Mouse (Mus musculus): ENCODE results near the gene Slc1a7.
A peak's percentile ranks its signal among the peaks of the same experiment; 100 is the strongest.

Gene Slc1a7

GRCm38 (mm10) chr4:108014466-108014865, 46.3 kb downstream of the Slc1a7 start:
- no peak for DNase-seq (ENCODE audit: low spot score)

DNA sequence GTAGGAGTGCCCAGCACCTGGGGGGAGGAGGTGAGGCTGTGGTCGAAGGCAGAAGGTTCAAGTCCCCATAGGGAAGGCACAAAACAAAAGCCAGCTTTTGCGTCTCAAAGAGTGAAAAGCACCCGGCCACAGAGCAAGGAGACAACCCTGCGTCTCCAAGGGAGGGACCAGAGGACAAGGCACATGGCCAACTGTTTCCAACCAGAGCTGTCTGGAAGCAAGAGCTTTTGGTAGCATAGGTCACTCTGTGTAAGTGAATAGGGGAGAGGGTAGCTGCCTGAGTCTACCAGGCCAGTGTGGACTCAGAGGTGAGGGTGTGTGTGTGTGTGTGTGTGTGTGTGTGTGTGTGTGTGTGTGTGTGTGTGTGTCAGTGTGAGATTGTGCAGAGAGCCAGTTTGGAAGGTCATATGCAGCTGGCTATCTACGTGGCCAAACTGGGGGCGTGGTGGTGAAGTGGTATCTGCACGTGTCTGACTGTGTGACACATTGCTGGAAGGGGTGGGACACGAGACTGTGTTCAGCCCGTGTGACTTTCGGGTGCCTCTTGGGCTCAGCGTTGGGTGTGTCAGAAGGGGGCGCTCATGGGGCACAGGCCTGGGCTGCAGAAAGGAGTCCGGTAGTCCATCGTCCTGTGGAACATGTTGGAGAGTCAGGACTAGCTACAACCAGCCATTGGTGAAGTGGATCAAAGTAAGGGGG, 47.1 kb downstream of the Slc1a7 start:
- DNase-seq (ENCODE audit: low spot score), result peak; percentile 26

- no peak for DNase-seq (ENCODE audit: low spot score)
Measured at GRCm38 (mm10) chr4:108016321-108016720, 48.2 kb downstream of the Slc1a7 start.

DNA sequence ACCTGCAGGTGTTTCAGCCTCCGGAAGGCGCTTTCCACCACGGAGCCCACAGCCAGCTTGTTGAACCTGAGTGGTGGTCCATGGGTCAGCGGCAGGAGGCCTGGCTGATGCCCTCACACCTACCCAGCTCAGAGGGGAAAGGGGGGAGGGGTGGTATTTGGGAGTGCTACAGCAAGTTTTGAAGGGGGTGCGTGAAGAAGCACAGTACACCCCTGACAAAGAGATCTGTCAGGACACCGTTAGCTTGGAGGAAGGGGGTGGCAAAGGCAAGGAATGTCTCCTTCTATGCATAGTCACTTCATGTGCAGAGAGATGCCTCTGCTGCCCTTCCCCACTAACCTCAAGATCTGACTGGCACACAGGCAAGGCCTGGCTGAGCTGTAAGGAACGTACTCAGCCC, 49.7 kb downstream of the Slc1a7 start:
- no peak for DNase-seq (ENCODE audit: low spot score)

GRCm38 (mm10) chr4:108018241-108018923, 50.2 kb downstream of the Slc1a7 start:
- no peak for DNase-seq (ENCODE audit: low spot score)

- DNase-seq (ENCODE audit: low spot score), result no peak
Measured at GRCm38 (mm10) chr4:108018961-108019921, 51.1 kb downstream of the Slc1a7 start.

- DNase-seq (ENCODE audit: low spot score), result no peak
Measured at GRCm38 (mm10) chr4:108020178-108020577, 52.0 kb downstream of the Slc1a7 start.

GRCm38 (mm10) chr4:108023186-108023585, 55.1 kb downstream of the Slc1a7 start:
- DNase-seq (ENCODE audit: low spot score), result no peak

DNA sequence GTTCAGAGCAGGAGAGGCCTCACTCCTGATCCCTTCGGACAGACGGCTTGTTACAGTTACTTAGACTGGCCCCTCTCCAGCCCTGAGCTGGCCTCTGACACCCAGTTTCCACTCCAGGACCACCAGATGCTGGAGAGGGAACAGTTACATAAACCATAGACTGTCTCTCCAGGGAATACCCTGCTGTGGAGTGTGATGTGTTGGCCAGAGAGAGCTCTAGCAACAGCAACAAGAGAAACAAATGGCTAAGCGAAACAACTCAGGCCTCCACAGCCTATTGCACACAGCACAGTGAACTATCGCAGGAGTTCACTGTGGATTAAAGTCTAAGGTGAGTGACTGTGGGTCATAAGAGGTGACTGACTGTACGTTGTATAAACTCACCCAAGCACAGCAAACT, 56.5 kb downstream of the Slc1a7 start:
- DNase-seq (ENCODE audit: low spot score), result no peak

DNA sequence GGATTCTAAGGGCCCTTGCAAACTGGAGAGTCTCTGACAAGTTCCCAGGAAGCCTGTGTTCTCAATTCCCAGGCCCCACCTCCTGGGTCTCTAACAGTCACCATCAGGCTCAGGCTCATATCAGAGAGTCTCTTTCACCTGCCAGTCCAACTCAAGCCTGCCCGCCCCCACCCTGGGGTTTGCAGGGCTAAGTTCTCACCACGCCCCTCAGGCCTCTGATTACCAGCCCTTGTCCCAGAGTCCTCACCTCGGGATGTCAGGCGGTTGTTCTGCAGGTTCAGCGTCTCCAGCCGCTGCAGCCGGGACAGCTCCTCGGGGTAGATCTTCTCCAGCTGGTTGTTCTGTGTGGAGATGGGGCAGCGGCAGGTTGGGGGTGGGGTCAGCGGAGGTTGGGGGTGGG, 57.1 kb downstream of the Slc1a7 start:
- DNase-seq (ENCODE audit: low spot score), result peak; percentile 75

DNA sequence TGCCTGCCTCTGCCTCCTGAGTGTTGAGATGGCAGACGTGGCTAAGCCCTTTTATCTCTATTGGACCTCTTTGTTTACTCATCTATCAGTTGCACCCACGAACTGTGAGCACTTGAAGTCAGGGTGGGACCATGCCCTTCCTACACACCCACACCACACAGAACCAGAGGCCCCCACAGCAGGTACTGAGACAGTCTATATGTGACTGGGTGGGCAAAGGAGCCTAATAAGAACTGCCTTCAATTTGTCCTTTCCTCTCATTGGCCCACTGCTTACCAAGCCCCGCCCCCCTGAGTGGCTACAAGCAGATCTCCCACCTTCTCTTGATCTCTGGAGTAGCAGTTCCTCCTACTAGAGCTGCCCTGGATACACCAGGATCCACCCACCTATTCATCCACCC, 58.1 kb downstream of the Slc1a7 start:
- no peak for DNase-seq (ENCODE audit: low spot score)

- no peak for DNase-seq (ENCODE audit: low spot score)
Measured at GRCm38 (mm10) chr4:108030888-108031501, 62.9 kb downstream of the Slc1a7 start.

- no peak for DNase-seq (ENCODE audit: low spot score)
Measured at GRCm38 (mm10) chr4:108031502-108032351, 63.6 kb downstream of the Slc1a7 start.

GRCm38 (mm10) chr4:108032352-108032849, 64.3 kb downstream of the Slc1a7 start:
- no peak for DNase-seq (ENCODE audit: low spot score)

GRCm38 (mm10) chr4:108033041-108033764, 65.1 kb downstream of the Slc1a7 start:
- DNase-seq (ENCODE audit: low spot score), result no peak

DNA sequence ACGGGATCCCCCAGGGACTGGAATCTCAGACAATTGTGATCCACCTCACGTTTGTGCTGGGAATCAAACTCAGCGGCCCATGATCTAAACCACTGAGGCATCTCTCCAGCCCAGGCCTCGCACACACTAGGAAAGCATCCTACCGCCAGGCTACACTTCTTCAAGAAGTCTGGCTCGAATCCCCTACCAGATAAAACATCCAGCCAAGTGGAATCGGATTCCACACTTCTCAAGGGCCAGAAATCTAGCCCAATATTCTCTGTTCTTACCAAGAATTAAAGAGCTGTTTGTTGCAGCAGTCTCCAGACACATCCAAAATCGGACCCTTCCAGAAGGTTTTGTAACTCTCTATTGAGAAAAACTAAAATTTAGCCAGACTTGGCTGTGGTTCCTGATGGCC, 68.9 kb downstream of the Slc1a7 start:
- DNase-seq (ENCODE audit: low spot score), result no peak

DNA sequence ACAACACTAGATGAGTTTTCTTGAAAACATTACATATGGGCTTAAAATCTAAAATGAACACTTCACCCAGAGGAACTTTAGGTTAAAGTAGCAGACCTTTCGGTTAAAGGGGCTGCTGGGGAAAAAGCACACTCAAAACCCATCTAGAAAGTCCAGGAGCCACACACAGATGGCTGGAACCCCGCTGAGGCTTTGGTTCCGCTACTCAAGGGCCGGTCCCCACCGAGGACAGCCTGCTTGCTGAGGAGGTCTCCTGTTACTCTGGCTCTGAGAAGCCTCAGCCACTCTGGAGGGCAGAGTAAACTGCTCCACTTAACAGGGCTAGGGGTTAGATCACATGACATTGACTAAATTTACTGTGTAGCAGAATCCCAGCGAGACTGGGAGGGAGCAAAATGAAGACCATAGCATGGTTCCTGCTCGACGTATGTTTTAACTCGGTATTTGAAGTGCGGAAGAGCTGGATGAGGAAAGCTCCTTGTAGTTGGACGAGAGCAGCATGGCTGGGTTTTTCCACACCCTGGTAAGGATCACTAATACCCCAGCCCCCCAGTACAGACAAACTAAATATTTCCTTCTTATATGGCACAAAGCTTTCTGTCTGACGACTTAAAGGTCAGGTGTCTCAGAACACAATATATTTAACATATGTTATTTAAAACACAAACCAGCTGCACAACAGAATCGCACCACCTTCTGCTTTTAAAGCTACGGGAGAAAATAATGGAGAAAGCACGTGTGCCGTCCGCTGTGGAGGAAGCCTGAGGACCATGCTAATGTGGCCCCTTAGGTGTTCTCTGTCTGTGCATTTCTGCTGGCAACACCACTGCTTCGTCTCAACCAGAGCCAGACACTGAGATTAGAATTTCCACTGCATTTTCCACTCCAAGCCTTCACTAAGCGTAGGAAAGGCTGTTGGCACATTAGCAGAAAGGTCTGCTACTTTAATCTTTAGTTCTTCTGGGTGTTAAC, 77.3 kb downstream of the Slc1a7 start:
- DNase-seq (ENCODE audit: low spot score), result no peak

- DNase-seq (ENCODE audit: low spot score), result no peak
Measured at GRCm38 (mm10) chr4:108046136-108046535, 78.0 kb downstream of the Slc1a7 start.

DNA sequence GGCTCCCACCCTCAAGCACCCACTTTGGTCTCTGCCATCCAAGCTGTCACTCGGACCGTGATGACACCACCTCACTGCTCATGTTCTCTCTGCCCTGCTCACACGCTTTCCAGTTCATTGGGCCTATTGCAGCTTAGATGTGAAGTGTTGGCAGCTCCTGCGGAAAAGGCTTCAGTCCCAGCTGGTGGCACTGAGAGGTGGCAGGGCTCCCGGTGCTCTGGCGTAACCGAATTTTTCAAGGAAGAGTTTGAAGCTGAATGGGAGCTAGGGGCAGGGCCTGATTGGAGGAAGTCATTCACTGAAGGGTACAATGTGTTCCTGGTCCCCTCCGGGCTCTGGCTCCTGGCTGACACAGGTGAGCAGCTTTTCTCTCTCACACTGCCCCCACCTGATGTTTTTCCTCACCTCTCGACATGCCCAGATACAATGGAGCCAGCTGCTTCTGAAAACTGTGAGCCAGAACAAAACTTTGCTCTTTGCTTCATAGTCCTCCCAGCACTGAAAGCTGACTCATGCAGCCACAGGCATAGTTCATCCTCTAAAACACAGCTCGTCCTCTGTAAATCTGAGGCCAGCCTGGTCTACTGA, 83.6 kb downstream of the Slc1a7 start:
- DNase-seq (ENCODE audit: low spot score), result no peak

All from yolk sac, embryonic 10.5 days (tissue).